Mouse (Mus musculus) megakaryocyte, embryonic 14.5 days (primary cell): ENCODE measurements around the gene Lrrc8c.

Source experiments
- FLI1 ChIP-seq: IDR thresholded peaks from 2 replicates; pipeline ENCODE4 v1.6.1; 2012; ENCODE audit warnings: low read length, inconsistent platforms, mixed read lengths
- GATA1 ChIP-seq: IDR thresholded peaks from 3 replicates; pipeline ENCODE4 v1.6.1; 2012; ENCODE audit warnings: mixed read lengths, low read length, inconsistent platforms, borderline replicate concordance

GRCm38 (mm10) chr5:105496133-105496532, 23.1 kb upstream of the Lrrc8c start:
- TF ChIP-seq GATA1: no peak
- TF ChIP-seq FLI1: no peak
